Mouse (Mus musculus): Measurements from ENCODE around the gene Nrp2.

Nrp2 gene

GRCm38 (mm10) chr1:62723891-62724290, 20.8 kb downstream of the Nrp2 start:
- no peak for DNase-seq (ENCODE audit: low spot score)

- DNase-seq (ENCODE audit: low spot score) = peak; percentile 71
Observed at GRCm38 (mm10) chr1:62724461-62725021, 21.5 kb downstream of the Nrp2 start.

- peak; percentile 65 for DNase-seq (ENCODE audit: low spot score)
Observed at GRCm38 (mm10) chr1:62725032-62725678, 22.1 kb downstream of the Nrp2 start.

DNA sequence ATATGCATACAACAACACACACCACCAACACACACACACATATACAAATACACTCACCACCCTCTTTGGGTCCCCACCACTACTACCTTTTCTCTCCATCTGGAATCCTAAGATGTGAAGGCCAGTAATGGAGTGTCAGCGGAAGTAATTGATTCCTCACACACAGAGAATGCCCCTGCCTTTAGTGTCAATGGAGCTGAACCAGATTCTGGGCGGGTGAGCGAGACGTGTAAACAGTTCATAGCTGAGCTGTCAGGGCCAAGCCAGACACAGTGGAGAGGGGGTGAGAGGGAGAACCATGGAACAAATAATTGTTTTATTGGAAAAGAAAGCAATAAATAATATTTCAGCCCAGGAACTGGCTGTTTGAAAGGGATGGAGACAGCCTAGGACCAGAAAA, 24.1 kb downstream of the Nrp2 start:
- DNase-seq (ENCODE audit: low spot score) = no peak

GRCm38 (mm10) chr1:62728421-62728820, 25.3 kb downstream of the Nrp2 start:
- DNase-seq (ENCODE audit: low spot score) = no peak

DNA sequence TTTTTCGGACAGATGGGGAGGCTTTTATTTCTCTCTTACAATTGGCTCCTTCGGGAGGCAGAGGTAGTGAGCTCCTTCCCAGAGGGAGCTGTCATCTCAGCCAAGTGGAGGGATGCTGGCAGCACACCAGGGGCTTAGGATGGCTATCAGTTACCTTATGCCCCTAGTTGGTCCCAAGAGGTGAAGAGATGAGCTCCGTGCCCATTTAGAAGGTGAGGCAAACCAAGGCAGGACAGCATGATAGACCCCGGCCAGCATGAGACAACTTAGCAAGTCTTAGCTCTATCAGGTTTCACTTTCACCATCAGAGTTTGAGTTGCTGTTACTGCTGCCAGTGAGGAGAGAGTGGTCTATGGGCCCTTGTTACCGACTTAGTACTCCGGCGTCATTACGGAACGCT, 25.8 kb downstream of the Nrp2 start:
- no peak for DNase-seq (ENCODE audit: low spot score)

DNA sequence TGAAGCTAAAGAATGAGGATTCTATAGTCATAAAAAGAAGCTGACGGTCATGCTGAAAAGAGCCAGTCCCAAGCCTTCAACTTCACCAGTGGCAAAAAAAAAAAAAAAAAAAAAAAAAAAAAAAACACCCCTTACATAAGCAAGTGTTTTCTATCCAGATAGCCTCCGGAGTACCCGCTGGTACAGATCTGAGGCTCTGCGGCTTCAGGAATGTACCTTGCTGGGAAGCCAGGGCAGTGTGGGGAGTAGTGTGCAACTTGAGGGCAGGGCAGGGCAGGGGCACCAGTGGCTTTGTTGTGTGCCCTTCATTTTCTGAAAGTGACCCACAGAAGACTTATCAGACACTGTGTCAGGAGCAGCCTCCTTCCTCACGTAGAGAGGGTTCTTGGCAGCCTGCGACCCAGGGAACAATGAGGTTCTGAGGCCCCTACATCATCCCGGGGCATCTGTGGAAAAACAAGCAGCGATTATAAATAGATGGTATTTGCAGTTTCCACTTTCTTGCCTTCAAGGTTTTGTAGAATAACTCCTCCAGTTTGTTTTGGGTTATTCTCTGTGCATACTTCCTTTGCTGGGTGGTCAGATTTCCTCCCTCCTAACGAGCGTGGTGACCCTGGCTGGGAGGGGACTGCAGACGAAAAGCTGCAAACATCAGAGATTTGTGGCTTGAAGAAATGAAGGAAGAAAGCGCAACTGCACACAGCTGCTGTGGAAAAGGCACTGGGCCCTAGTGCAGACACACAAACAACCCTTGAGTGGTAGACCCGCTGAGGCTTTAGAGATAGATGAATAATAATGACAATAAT, 26.5 kb downstream of the Nrp2 start:
- no peak for DNase-seq (ENCODE audit: low spot score)

- no peak for DNase-seq (ENCODE audit: low spot score)
Observed at GRCm38 (mm10) chr1:62732036-62732435, 29.0 kb downstream of the Nrp2 start.

- no peak for DNase-seq (ENCODE audit: low spot score)
Observed at GRCm38 (mm10) chr1:62734420-62734931, 31.4 kb downstream of the Nrp2 start.

DNA sequence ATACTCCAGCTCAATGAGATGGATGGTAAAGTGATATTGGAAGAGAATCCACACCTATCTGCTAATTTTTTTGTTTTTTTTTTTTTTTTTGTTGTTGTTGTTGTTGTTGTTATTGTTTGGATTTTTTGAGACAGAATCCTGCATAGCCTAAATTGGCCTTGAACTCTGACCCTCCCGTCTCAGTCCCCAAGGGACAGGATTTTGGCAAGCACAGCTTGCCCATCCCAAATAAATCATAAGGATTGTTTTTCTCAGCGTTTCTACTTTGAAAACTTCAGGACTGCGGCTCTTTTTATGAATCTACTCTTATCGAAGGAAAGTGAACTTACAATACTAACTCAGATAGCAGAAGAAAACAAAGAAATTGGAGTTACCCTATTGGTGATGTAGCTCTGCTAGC, 31.9 kb downstream of the Nrp2 start:
- no peak for DNase-seq (ENCODE audit: low spot score)

- no peak for DNase-seq (ENCODE audit: low spot score)
Observed at GRCm38 (mm10) chr1:62735835-62736234, 32.8 kb downstream of the Nrp2 start.

DNA sequence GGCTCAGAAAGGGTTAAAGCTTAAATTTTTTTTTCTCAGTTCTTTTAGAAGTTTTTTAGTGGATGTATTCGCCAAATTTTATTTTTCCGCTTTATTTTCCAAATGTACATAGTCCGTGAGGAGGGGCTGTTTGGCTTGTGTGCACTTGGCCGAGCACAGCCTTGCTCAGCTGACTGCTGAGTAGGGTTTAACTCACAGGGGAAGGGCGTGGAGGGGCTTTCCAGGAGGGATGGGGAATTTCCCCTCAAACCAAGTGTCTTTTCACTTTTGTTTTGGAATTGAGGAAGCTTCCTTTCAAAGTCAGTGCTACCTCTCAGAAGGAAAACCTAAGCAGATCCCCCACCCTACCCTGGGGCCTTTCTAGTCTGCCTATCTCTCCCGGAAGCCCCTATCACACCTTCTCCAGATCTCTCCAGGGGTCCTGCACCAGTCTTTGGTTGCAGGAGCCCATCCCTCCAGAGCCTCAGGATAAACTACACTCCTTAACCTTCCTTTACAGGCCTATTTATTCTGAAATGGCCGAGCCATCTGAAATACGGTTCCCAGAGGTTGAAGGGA, 33.4 kb downstream of the Nrp2 start:
- no peak for DNase-seq (ENCODE audit: low spot score)

- no peak for DNase-seq (ENCODE audit: low spot score)
Observed at GRCm38 (mm10) chr1:62738165-62738564, 35.1 kb downstream of the Nrp2 start.

DNA sequence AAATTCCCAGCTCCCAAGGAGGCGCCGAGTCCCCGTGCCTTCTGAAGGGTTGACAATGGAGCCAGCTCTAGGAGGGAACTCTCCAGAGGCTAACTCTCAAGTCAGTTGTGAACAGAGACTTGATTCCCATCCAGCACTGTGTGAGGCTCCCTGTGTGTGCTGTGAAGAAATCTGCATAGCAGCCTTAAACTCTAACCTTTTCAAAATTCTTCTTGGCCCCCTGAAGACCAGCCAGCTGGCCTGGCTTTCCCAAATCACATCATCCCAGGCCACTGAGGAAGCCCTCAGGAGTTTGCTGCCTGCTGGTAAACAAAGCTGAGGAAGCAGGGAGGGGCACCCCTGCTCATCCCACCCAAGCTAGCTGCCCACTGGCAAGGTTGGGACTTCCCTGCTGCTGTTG, 39.0 kb downstream of the Nrp2 start:
- DNase-seq (ENCODE audit: low spot score) = no peak

DNA sequence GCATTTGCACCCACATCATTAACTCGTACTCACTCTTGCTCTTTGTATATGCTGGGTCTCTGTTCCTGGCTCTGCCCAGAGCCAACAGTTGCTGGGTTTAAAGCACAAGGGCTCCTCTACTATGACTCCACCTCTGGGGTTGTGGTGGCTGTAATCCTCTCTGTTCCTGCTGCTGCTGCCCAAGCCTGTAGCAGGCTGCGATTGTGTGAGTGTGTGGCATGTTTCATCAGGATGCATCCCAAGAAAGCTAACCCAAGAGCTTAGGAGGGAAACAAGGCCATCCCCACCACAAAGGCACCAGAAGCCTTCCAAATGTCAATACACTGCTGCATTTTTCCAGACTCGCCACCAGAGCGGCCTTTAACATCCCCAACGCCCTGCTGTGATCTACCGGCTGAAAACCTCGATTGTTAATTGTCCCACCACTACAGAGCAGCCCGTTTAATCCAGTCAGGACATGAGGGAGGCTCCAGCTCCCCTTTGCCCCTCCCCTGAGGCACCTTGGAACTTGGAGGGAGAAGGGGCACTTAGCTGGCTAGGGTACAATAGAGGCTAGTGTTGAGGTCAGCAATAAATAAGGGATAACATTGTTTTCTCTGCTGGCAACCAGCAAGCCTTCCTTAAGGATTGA, 40.1 kb downstream of the Nrp2 start:
- DNase-seq (ENCODE audit: low spot score) = no peak

DNA sequence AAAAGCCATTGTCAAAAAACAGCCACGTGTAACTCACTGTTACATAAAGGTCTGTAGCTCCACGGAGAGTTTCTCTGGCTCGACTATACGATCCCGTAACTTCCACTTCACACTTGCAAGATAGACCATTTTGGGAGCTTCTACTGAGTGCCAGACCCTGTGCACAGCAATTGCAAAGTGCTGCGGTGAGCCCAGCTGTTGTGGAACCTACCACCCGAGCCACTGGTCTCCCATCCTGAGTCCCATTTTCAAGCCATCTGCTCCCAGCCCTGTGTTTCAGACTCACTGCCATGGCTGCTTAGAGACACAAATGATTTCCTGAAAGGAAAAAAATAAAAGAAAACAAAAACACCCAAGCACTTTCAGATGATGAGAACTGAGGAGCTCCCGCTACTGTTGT, 42.8 kb downstream of the Nrp2 start:
- DNase-seq (ENCODE audit: low spot score) = no peak

DNA sequence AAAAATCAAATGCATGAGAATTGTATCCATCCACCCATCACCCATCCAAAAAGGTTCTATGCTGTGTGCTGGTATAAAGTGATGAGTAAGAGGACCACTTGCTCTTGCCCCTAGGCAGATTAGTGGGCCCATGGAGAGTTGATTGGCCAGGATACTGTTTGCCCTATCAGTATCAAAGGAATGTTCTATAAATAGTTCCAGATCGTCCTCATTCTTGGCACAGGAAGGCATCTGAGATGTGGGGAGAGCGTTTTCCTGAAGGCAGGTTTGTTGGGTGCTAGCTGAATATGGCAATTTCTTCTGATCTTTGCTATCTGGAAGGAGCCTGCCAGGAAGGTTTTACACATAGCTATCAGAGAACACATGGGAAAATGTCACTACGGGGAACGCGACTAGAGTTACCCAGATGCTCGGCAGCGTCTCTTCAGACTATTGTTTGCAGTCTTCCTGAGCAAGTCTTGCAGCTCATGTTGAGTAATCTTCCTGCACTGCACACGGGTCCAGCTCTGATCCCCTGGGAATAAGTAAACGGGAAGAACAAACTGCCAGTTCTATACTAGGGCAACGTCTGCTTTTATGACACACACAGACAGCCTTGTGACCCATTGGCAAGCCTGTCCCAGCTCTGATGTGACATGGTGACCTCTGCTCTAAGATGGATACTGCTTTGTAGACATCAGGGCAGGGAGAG, 44.5 kb downstream of the Nrp2 start:
- DNase-seq (ENCODE audit: low spot score) = no peak

- DNase-seq (ENCODE audit: low spot score) = no peak
Observed at GRCm38 (mm10) chr1:62748361-62748760, 45.3 kb downstream of the Nrp2 start.

DNA sequence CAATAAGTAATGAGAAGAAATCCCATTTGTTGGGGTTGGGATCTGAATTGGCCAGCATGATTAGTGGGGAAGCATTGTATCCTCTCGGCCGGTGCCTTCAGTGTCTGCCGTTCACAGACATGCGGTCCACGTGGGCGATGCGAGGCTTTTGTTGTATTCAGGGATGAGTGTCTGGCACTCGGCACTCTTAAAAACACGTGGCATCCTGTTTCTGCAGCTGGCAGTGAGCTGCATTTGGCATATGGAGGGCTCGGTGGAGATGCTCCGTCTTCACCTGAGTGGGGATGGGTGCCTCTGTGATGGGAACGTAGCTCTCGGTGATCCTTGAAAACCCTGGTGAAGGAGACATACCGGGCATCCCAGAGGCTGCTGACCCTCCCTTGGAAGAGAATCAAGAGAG, 46.6 kb downstream of the Nrp2 start:
- no peak for DNase-seq (ENCODE audit: low spot score)

GRCm38 (mm10) chr1:62750408-62751008, 47.4 kb downstream of the Nrp2 start:
- no peak for DNase-seq (ENCODE audit: low spot score)
